Mouse (Mus musculus) intestine, embryonic 16.5 days (tissue): ENCODE measurements around the gene Gm20503. TPM values are rescaled to one million over a fixed set of nuclear protein-coding genes. Genes with fewer than 3 reads are reported as not detected.
A peak's percentile ranks its signal among the peaks of the same experiment; 100 is the strongest.

Source experiments
- ATAC-seq: fragments of 200-750 bp; cut with Nextera tagmentation; 2 replicates; pipeline ENCODE4 v1.8.0; 2017; ENCODE audit warnings: moderate TSS enrichment, moderate library complexity
- H3K27ac ChIP-seq: fragments of 300-500 bp; sonication (generic); 2 replicates; pipeline ENCODE4 v1.5.1; 2014; ENCODE audit warnings: mild to moderate bottlenecking, low read length
- H3K27me3 ChIP-seq: fragments of 300-500 bp; sonication (generic); replicated peaks from 2 replicates; pipeline ENCODE4 v1.6.1; 2014; ENCODE audit warnings: low read length, control low read depth, mixed read lengths; ENCODE audit not compliant: control insufficient read depth, insufficient read depth
- H3K36me3 ChIP-seq: fragments of 300-500 bp; sonication (generic); 2 replicates; pipeline ENCODE4 v1.6.1; 2014; ENCODE audit warnings: low read length, control low read depth; ENCODE audit not compliant: control insufficient read depth, insufficient read depth
- H3K4me1 ChIP-seq: fragments of 300-500 bp; sonication (generic); 2 replicates; pipeline ENCODE4 v1.6.1; 2014; ENCODE audit warnings: low read length, control low read depth, mixed read lengths; ENCODE audit not compliant: control insufficient read depth, insufficient read depth
- H3K4me2 ChIP-seq: fragments of 300-500 bp; sonication (generic); 2 replicates; pipeline ENCODE4 v1.6.1; 2014; ENCODE audit warnings: low read depth, low read length, control low read depth
- H3K4me3 ChIP-seq: fragments of 300-500 bp; sonication (generic); 2 replicates; pipeline ENCODE4 v1.5.1; 2014; ENCODE audit warnings: mild to moderate bottlenecking, low read length
- H3K9ac ChIP-seq: fragments of 300-500 bp; sonication (generic); 2 replicates; pipeline ENCODE4 v1.6.1; 2014; ENCODE audit warnings: low read depth, low read length
- H3K9me3 ChIP-seq: fragments of 300-500 bp; sonication (generic); 2 replicates; pipeline ENCODE4 v1.6.1; 2016; ENCODE audit warnings: low read length, control low read depth; ENCODE audit not compliant: control insufficient read depth
- WGBS: fragments of 180-500 bp; shearing (Covaris S2); extraction: QIAGEN DNeasy Blood & Tissue Kit; methylation state at CpG from one replicate; pipeline ENCODE4 v1.1.7; 2014; 5-methylcytosine and 5-hydroxymethylcytosine counted together
- polyA plus RNA-seq: library from polyadenylated mRNA; unstranded; fragments of >200 nt; fragmentation: Nextera tagmentation; extraction: Ambion mirVana; gene quantifications from 2 replicates; pipeline ENCODE4 v1.2.1, GENCODE M21; 2015

Gene Gm20503
- polyA plus RNA-seq, 1 experiment from 2014 or later, result 9.3 TPM

GRCm38 (mm10) chr4:59034325-59034917, 31.4 kb downstream of the Gm20503 start:
- H3K27ac ChIP-seq, result no peak overlapping the region
- no peaks in the 10 kb centered on the region for H3K9me3 ChIP-seq
- H3K9ac ChIP-seq, result peak overlapping the region; percentile 94; the same call in 1 of the 2 replicates
- H3K4me1 ChIP-seq, result peaks cover 10% of the 10 kb centered on the region
- peak overlapping the region; percentile 55 for H3K4me2 ChIP-seq
- peak overlapping the region; percentile 91 for H3K4me3 ChIP-seq
- WGBS, result 79% methylated on average over 10 of the region's 10 CpGs
- H3K36me3 ChIP-seq, result no peaks in the 10 kb centered on the region
- H3K27me3 ChIP-seq, result no peaks in the 10 kb centered on the region
- no peak for ATAC-seq

DNA sequence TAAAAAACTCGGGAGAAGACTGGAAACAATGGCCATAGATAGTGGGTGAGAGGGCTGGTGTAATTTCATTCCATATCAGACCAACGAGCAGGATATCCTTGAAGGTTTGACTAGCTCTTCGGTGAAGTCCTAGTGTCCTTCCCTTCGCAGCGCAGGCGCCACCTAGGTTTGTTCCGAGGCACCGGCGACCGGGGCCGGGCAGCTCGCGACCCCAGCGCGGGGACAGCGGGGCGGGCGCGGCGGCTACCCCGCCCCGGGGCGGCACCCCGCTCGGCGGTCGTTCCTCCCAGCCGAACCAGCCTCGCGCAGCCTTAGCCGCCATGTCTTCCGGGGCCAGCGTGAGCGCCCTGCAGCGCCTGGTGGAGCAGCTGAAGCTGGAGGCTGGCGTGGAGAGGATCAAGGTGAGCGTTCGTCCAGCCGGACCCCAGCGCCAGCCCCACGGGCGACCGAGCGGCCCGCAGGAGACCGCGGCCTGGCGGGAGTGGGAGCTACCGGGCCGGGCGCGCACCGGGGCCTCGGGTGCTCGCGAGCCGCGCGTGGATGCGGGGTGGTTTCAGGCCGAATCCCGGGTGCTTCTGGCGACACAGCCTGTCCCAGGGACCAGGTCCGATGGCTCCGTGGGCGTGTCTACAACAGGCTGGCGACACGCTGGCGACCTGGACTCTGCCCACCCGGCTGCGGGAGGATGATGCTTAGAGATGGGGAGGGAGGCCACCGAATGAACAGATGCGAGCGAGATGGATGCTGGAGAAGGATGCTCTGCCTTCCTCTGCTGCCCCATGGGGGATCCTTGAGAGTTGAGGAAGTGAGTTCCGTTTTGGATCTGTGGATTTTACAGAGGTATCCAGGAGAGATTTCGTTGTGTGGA, 32.1 kb downstream of the Gm20503 start, which contains the start of gene Gng10:
TSS of gene Gng10 (plus strand) at position 171 of the 868 bp plus-strand sequence.
- peak; percentile 95 for ATAC-seq
- Histone ChIP-seq H3K27ac (peak within 1 kb of the TSS; percentile 69), H3K4me1 (peaks cover 10% of the 10 kb centered on the region), H3K9me3 (no peaks in the 10 kb centered on the region), H3K36me3 (0 out of 2 replicates have a peak, but pooled peaks cover 4% of the 10 kb centered on the region), H3K4me2 (peak within 1 kb of the TSS; percentile 55), H3K4me3 (peak within 1 kb of the TSS; percentile 91), H3K9ac (peak within 1 kb of the TSS; percentile 94), H3K27me3 (no peaks in the 10 kb centered on the region)
- 9% methylated on average over 75 of the region's 76 CpGs for WGBS

- Histone ChIP-seq H3K9ac (peak overlapping the region; percentile 94; the same call in 1 of the 2 replicates), H3K27ac (no peak overlapping the region), H3K4me1 (peaks cover 10% of the 10 kb centered on the region), H3K9me3 (no peaks in the 10 kb centered on the region), H3K4me3 (peak overlapping the region; percentile 91), H3K4me2 (peak overlapping the region; percentile 55), H3K36me3 (0 out of 2 replicates have a peak, but pooled peaks cover 4% of the 10 kb centered on the region), H3K27me3 (no peaks in the 10 kb centered on the region)
- ATAC-seq, result no peak
- WGBS, result 64% methylated on average over 18 of the region's 18 CpGs
These were observed 32.9 kb downstream of the Gm20503 start for GRCm38 (mm10) chr4:59035786-59036350.

DNA sequence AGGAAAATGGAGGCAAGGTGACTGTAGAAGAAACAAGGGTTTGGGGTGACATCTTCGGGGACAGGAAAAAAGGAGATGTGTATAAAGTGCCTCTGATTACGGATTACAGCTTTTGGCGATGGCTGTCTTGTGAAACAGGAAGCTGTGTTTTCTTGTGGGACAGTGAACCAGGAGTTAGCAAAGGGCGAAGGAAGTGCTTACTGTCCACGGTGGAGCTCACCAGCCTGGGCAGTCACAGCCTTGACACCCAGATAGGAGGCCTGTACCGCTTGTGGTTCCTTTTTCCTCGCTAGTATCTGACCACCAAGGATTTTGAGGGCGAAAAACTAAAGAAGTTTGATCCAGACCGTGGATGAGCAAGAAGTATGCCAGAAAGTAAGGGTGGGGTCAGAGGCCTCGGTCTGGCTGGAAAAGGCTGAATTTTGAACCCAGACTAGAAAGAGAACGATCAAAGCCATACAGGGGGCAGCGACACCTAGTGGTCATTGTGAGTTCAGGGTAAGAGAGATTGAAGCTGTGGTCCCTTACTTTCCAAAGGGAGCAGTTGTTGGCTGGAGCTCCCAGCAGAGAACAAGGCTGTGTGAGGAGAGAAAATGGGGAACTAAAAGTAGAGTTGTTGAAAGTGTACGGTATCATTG, 33.6 kb downstream of the Gm20503 start:
- Histone ChIP-seq H3K4me1 (peaks cover 10% of the 10 kb centered on the region), H3K27me3 (no peaks in the 10 kb centered on the region), H3K4me2 (no peak overlapping the region), H3K36me3 (0 out of 2 replicates have a peak, but pooled peaks cover 4% of the 10 kb centered on the region), H3K9ac (no peak overlapping the region), H3K9me3 (no peaks in the 10 kb centered on the region), H3K27ac (no peak overlapping the region), H3K4me3 (no peak overlapping the region)
- WGBS, result 54% methylated on average over 13 of the region's 13 CpGs
- peak; percentile 34; the same call in 1 of the 2 replicates for ATAC-seq

- 69% methylated on average over 3 of the region's 3 CpGs for WGBS
- Histone ChIP-seq H3K4me1 (peaks cover 10% of the 10 kb centered on the region), H3K9ac (no peak overlapping the region), H3K27me3 (no peaks in the 10 kb centered on the region), H3K27ac (no peak overlapping the region), H3K4me3 (no peak overlapping the region), H3K36me3 (0 out of 2 replicates have a peak, but pooled peaks cover 4% of the 10 kb centered on the region), H3K4me2 (no peak overlapping the region), H3K9me3 (no peaks in the 10 kb centered on the region)
- ATAC-seq, result no peak
These were observed 34.5 kb downstream of the Gm20503 start for GRCm38 (mm10) chr4:59037525-59037924.

DNA sequence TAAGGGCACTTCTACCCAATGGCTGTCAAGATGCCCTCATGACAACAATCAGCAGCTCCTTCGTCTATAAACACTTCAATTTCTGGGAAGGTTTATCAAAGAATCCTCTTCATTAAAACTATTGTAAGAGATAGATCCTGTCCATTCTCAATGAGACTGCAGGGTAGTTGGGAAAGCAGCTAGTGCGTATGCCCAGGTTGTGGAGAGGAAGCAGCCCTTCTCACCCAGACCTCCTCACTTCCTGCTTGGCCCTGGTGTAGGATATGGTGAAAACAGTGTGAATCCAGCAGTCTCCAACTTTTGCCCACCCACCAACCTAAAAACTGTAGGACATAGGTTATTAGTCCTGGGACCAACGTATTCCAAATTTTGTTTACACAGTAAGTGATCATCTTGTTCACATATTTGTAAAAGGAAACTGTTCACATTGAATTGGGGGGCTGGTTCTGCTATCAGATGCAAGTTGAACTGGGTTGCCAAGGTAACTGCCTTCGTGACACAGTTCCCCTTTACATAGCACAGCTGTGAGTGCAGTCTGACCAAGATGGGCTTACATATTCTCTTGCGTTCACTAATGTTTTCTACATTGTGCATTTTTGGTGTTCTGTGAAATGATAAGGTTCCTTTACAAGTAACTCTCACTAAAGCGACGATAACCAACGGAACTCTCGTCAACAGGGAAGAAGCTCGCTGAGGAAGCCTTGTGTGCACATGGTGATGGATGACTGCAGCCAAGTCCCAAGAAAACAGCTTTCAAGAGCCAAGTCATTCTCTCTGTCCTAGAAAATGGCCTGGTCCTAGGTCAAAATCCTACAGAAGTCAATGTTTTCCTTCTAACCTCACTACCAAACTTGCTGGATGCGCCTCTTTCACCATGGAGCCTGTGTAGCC, 37.6 kb downstream of the Gm20503 start:
- Histone ChIP-seq H3K9me3 (no peaks in the 10 kb centered on the region), H3K36me3 (0 out of 2 replicates have a peak, but pooled peaks cover 4% of the 10 kb centered on the region), H3K4me1 (peaks cover 9% of the 10 kb centered on the region), H3K4me3 (no peak overlapping the region), H3K9ac (no peak overlapping the region), H3K27me3 (no peaks in the 10 kb centered on the region), H3K27ac (no peak overlapping the region), H3K4me2 (no peak overlapping the region)
- ATAC-seq, result no peak
- WGBS, result 84% methylated on average over 11 of the region's 11 CpGs

DNA sequence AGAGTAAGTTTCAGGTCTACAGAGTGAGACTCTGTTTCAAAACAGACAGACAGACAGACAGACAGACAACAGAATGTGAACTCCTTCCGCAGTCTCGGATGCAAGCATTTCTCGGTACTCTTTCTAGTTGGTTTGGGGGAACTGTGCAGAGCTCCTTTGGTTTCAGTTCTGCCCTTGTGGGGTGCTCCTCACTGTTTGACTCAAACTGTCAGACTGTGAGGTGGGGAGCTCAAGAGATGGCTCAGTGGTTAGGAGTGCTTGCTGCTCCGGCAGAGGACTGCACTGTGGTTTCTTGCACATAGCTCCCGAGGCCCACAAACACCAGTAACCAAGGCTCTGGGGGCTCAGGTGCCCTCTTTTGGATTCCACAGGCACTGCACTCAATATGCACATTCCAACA, 40.1 kb downstream of the Gm20503 start:
- 0 out of 2 replicates have a peak, but pooled peaks cover 4% of the 10 kb centered on the region for H3K36me3 ChIP-seq
- no peaks in the 10 kb centered on the region for H3K4me1 ChIP-seq
- 96% methylated on average over 5 of the region's 5 CpGs for WGBS
- H3K4me2 ChIP-seq, result no peak overlapping the region
- no peaks in the 10 kb centered on the region for H3K9me3 ChIP-seq
- no peaks in the 10 kb centered on the region for H3K27me3 ChIP-seq
- H3K27ac ChIP-seq, result no peak overlapping the region
- no peak overlapping the region for H3K4me3 ChIP-seq
- no peak overlapping the region for H3K9ac ChIP-seq
- no peak for ATAC-seq

DNA sequence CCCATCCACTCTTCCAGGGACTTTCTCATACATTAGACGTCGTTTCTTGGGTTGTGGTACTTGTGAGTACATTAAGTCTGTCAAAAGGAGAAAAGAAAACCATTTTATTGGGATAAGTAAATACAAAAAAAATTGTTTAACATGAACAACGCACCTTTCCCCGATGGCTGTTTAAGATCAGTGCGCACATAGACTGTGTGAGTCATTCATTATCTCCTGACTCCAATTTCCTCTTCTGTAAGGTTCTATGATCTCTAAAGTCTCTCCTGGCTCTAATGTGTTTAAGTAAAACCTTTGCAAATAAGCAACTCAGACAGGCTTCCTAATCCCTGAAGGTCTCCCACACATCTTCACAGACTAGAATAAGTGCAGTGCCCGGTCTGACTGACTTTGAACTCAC, 40.9 kb downstream of the Gm20503 start:
- Histone ChIP-seq H3K9me3 (no peaks in the 10 kb centered on the region), H3K4me1 (no peaks in the 10 kb centered on the region), H3K9ac (no peak overlapping the region), H3K27me3 (no peaks in the 10 kb centered on the region), H3K36me3 (0 out of 2 replicates have a peak, but pooled peaks cover 4% of the 10 kb centered on the region), H3K27ac (no peak overlapping the region), H3K4me2 (no peak overlapping the region), H3K4me3 (no peak overlapping the region)
- no peak for ATAC-seq
- 61% methylated on average over 6 of the region's 6 CpGs for WGBS
